Mouse (Mus musculus) midbrain, embryonic 16.5 days (tissue): ENCODE measurements around the gene Tmem192. TPM values are rescaled to one million over a fixed set of nuclear protein-coding genes. Genes with fewer than 3 reads are reported as not detected.

Experiments used
- ATAC-seq: fragments of 200-750 bp; cut with Nextera tagmentation; 2 replicates; pipeline ENCODE4 v1.8.0; 2017; ENCODE audit warnings: moderate TSS enrichment
- H3K27ac ChIP-seq: fragments of 300-500 bp; sonication (generic); 2 replicates; pipeline ENCODE4 v1.5.1; 2014; ENCODE audit warnings: mild to moderate bottlenecking, low read length, mixed read lengths
- H3K27me3 ChIP-seq: fragments of 300-500 bp; sonication (generic); 2 replicates; pipeline ENCODE4 v1.6.1; 2014; ENCODE audit warnings: low read depth, low read length, mixed read lengths; ENCODE audit not compliant: control insufficient read depth, insufficient read depth
- H3K36me3 ChIP-seq: fragments of 300-500 bp; sonication (generic); 2 replicates; pipeline ENCODE4 v1.6.1; 2014; ENCODE audit warnings: mild to moderate bottlenecking, low read length, moderate library complexity, mixed read lengths; ENCODE audit not compliant: control insufficient read depth, insufficient read depth
- H3K4me1 ChIP-seq: fragments of 300-500 bp; sonication (generic); 2 replicates; pipeline ENCODE4 v1.6.1; 2014; ENCODE audit warnings: mild to moderate bottlenecking, low read length, mixed read lengths; ENCODE audit not compliant: control insufficient read depth, insufficient read depth
- H3K4me2 ChIP-seq: fragments of 300-500 bp; sonication (generic); 2 replicates; pipeline ENCODE4 v1.6.1; 2014; ENCODE audit warnings: mild to moderate bottlenecking, low read length, mixed read lengths
- H3K4me3 ChIP-seq: fragments of 300-500 bp; sonication (generic); 2 replicates; pipeline ENCODE4 v1.5.1; 2014; ENCODE audit warnings: low read depth, mild to moderate bottlenecking, low read length, moderate library complexity, mixed read lengths
- H3K9ac ChIP-seq: fragments of 300-500 bp; sonication (generic); 2 replicates; pipeline ENCODE4 v1.6.1; 2014; ENCODE audit warnings: low read depth, low read length, mixed read lengths
- H3K9me3 ChIP-seq: fragments of 300-500 bp; sonication (generic); replicated peaks from 2 replicates; pipeline ENCODE4 v1.6.1; 2014; ENCODE audit warnings: mild to moderate bottlenecking, low read length, mixed read lengths; ENCODE audit not compliant: control insufficient read depth, poor library complexity, severe bottlenecking
- WGBS: fragments of 180-500 bp; shearing (Covaris S2); extraction: QIAGEN DNeasy Blood & Tissue Kit; methylation state at CpG from one replicate; pipeline ENCODE4 v1.1.7; 2014; 5-methylcytosine and 5-hydroxymethylcytosine counted together
- polyA plus RNA-seq: library from polyadenylated mRNA; unstranded; fragments of >200 nt; fragmentation: Nextera tagmentation; extraction: Ambion mirVana; gene quantifications from 2 replicates; pipeline ENCODE4 v1.2.1, GENCODE M21; 2015

The Tmem192 gene
- polyA plus RNA-seq = 21.3 and 31.6 TPM in 2 replicates

DNA sequence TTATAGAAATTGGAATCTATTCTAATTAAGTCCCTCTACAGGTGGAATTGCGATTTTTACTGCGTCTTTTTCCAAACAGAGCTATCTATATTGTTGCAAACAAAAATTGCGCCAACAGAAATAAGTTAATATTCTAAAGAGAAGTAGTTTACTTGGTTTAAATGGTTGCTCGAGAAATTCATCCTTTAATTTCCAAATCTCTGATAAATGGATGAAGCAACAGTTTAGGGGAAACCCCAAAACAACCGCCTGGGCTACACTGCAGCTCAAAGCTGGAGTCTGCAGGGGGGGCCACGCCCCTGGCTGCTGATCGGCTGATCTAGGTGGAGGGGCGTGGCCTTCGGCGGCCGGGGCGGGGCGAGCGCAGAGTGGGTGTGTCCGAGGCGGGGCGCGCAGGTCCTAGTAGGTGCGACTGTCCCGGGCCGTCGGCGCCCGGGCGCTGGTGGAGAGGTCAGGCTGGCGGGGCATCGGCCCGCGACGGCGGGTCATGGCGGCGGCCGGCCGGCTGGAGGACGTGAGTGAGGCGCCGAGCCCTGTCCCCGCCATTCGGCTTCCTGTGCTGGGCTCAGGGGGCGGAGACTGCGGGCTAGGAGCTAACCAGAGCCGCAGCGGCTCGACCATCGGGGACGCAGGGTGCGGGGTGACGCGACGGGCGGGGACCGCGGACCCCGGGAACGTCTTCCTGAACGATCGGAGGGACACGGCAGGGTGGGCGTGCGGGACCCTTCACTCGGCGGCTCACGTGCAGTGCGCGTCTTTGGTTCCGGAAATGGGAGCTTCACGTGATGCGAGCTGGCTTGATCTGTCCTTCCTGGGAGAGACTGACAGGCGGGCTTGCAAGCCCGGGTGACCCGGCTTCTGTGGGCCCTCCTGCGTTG lies at the start of gene Tmem192:
Tmem192 (plus strand) TSS at position 366 of the 878 bp plus-strand sequence.
- WGBS = 1% methylated on average over 73 of the region's 73 CpGs
- Histone ChIP-seq H3K36me3 (no peaks in the 10 kb centered on the region), H3K9ac (peak within 1 kb of the TSS; percentile 80), H3K4me2 (peak within 1 kb of the TSS; percentile 67), H3K4me1 (peaks cover 11% of the 10 kb centered on the region), H3K9me3 (no peaks in the 10 kb centered on the region), H3K4me3 (peak within 1 kb of the TSS; percentile 71), H3K27ac (peak within 1 kb of the TSS; percentile 83), H3K27me3 (no peaks in the 10 kb centered on the region)
- ATAC-seq = peak; percentile 96

DNA sequence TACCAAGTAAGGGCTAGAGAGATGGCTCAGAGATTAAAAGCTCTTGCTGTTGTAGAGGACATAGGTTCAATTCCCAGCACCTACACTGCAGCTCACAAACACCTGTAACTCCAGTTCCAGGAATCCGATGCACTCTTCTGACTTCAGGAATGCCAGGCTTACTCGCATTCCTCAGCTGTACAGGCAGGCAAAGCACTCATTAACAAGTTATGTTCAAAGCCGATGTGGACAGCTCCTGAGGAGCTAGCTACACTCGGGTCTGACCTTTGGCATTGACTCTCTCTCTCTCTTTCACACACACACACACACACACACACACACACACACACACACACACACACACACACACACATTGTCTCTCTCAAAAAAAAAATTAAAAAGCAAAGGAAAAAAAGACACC lies 48.3 kb upstream of the Tmem192 start:
- Histone ChIP-seq H3K27me3 (no peaks in the 10 kb centered on the region), H3K9ac (no peak overlapping the region), H3K4me2 (no peak overlapping the region), H3K27ac (no peak overlapping the region), H3K4me1 (no peaks in the 10 kb centered on the region), H3K9me3 (no peaks in the 10 kb centered on the region), H3K4me3 (no peak overlapping the region), H3K36me3 (no peaks in the 10 kb centered on the region)
- no peak for ATAC-seq
- 36% methylated on average over 4 of the region's 4 CpGs for WGBS

DNA sequence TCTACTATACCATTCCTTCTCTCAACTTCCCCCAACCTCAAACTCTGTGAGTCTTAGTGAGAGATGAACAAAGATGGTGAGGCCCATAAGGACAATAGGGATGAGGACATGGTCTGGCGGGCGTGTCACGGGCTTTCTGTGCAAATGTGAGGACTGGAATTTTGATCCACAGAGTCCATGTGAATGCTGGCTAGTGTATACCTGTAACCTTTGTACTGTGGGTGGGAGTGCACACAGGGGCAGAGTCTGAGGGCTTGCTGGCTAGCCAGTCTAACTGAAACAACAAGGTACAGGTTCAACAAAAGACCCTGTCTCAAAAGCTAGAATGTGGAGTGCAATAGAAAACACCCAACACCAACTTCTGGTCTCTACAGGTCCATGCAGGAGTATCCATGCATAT lies 46.3 kb upstream of the Tmem192 start:
- Histone ChIP-seq H3K4me1 (no peaks in the 10 kb centered on the region), H3K4me2 (no peak overlapping the region), H3K9ac (no peak overlapping the region), H3K27ac (no peak overlapping the region), H3K27me3 (no peaks in the 10 kb centered on the region), H3K9me3 (no peaks in the 10 kb centered on the region), H3K36me3 (no peaks in the 10 kb centered on the region), H3K4me3 (no peak overlapping the region)
- WGBS = 87% methylated on average over 3 of the region's 3 CpGs
- no peak for ATAC-seq

DNA sequence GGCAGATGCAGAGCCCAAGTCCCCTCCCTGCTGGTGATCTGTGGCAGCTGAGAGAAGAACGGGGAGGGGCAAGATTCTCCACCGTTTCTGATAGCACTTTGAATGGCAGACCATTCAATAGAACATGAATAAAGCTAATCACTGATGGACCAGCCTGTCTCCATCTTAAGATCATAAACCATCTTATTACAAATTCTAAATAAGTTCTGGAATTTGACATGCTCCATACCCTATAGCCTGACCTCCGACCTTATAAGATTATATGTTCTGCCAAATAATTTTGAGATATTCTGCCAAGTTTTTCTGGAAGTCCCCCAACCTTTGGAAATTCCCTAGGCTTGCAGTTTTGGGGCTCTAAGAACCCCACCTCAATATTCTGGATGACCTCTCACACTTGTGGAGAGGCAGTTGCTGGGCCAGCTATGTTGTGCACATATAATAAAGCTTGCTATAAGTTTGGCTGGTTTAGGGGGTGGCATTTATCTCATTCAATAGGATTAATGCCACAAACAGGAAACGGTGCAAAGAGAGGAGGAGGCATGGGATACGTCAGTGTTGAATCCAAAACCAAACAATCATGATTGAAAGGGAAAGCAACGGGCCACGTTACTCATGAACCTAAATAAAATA lies 45.3 kb upstream of the Tmem192 start:
- no peak overlapping the region for H3K4me3 ChIP-seq
- H3K9ac ChIP-seq = no peak overlapping the region
- no peaks in the 10 kb centered on the region for H3K4me1 ChIP-seq
- no peak overlapping the region for H3K27ac ChIP-seq
- ATAC-seq = no peak
- no peaks in the 10 kb centered on the region for H3K27me3 ChIP-seq
- H3K4me2 ChIP-seq = no peak overlapping the region
- WGBS = 60% methylated on average over 7 of the region's 7 CpGs
- no peaks in the 10 kb centered on the region for H3K36me3 ChIP-seq
- H3K9me3 ChIP-seq = no peaks in the 10 kb centered on the region

DNA sequence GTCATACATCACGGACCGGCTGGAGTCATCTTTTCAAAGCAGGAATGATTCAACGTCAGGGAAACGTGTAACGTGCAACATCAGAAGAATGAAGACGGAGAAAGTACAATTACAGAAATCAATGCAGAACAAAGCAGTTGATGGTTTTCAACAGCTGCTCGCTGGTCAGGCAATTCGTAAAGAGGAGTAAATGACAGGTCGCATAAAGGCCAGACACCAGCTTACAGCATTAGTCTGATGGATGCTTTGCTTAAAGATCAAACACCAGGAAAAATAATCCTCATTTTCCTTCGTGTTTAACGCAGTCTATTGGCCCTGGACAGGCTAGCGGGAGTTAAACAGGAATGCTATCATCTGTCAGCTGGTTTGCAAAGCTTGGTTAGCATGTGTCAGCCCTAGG lies 44.8 kb upstream of the Tmem192 start:
- no peak overlapping the region for H3K27ac ChIP-seq
- no peaks in the 10 kb centered on the region for H3K4me1 ChIP-seq
- no peaks in the 10 kb centered on the region for H3K9me3 ChIP-seq
- H3K4me2 ChIP-seq = no peak overlapping the region
- H3K27me3 ChIP-seq = no peaks in the 10 kb centered on the region
- ATAC-seq = no peak
- WGBS = 58% methylated on average over 12 of the region's 12 CpGs
- no peak overlapping the region for H3K9ac ChIP-seq
- H3K4me3 ChIP-seq = no peak overlapping the region
- H3K36me3 ChIP-seq = no peaks in the 10 kb centered on the region

DNA sequence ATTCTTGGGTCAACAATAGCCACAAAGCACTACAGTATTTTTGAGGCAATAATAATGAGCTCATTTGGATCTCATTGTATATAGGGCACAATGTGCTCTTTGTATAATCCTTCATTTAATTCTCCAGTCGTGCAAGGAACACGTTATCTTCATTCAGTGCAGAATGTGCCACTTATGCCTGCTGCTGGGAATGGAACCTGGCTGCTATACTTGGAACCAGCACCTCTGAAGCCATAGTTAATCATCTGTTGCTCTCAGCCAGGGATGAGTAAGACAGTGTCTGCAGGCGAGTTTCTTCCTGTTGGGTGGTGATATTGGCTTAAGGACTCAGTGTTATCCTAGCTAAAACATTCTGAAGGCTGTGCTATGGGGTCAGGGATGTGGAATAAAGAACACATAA lies 43.2 kb upstream of the Tmem192 start:
- H3K36me3 ChIP-seq = no peaks in the 10 kb centered on the region
- H3K27me3 ChIP-seq = no peaks in the 10 kb centered on the region
- no peak overlapping the region for H3K4me2 ChIP-seq
- no peak overlapping the region for H3K27ac ChIP-seq
- H3K4me3 ChIP-seq = no peak overlapping the region
- ATAC-seq = no peak
- H3K4me1 ChIP-seq = no peaks in the 10 kb centered on the region
- no peak overlapping the region for H3K9ac ChIP-seq
- H3K9me3 ChIP-seq = no peaks in the 10 kb centered on the region
- 47% methylated on average over 3 of the region's 3 CpGs for WGBS

DNA sequence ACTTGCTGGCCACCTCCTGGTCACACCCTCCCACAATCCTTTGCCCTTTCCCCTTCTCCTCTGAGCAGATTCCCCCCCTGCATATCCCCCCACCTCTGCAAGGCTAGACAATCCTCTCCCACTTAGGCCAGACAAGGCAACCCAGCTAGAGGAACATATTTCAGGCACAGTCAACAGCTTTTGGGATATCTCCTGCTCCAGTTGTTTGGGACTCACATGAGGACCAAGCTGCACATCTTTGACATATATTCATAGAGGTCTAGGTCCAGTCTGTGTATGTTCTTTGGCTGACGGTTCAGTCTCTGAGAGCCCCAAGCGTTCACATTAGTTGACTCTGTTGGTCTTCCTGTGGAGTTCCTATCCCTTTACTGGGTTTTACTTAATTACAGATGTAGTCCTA lies 37.0 kb upstream of the Tmem192 start:
- no peak overlapping the region for H3K27ac ChIP-seq
- H3K9ac ChIP-seq = no peak overlapping the region
- no peaks in the 10 kb centered on the region for H3K27me3 ChIP-seq
- no peak overlapping the region for H3K4me2 ChIP-seq
- H3K36me3 ChIP-seq = no peaks in the 10 kb centered on the region
- no peaks in the 10 kb centered on the region for H3K4me1 ChIP-seq
- 98% methylated on average over 2 of the region's 2 CpGs for WGBS
- H3K9me3 ChIP-seq = no peaks in the 10 kb centered on the region
- no peak overlapping the region for H3K4me3 ChIP-seq
- no peak for ATAC-seq

DNA sequence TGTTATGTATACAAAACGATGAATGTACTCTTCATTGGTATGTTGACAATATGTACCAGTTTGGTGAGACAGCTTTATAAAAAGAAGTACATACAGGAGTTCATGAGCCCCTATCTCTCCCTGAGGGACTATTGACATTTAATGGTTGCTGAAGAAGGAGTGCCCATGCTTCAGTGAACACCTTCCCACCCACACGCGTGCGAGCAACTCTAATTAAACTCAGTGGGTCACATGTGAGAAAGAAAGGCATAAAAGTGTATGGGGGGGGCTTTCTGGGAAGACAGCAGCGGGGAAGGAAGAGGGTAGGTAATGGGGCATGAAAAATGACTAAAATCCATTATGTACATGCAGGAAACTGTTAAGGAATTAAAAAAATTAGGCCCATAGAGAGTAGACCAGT lies 30.2 kb upstream of the Tmem192 start:
- ATAC-seq = no peak
- no peaks in the 10 kb centered on the region for H3K36me3 ChIP-seq
- no peaks in the 10 kb centered on the region for H3K27me3 ChIP-seq
- H3K4me1 ChIP-seq = peaks cover 3% of the 10 kb centered on the region; the same call in 1 of the 2 replicates
- H3K9me3 ChIP-seq = no peaks in the 10 kb centered on the region
- H3K27ac ChIP-seq = no peak overlapping the region
- WGBS = 72% methylated on average over 5 of the region's 5 CpGs
- no peak overlapping the region for H3K4me2 ChIP-seq
- H3K4me3 ChIP-seq = no peak overlapping the region
- H3K9ac ChIP-seq = no peak overlapping the region

DNA sequence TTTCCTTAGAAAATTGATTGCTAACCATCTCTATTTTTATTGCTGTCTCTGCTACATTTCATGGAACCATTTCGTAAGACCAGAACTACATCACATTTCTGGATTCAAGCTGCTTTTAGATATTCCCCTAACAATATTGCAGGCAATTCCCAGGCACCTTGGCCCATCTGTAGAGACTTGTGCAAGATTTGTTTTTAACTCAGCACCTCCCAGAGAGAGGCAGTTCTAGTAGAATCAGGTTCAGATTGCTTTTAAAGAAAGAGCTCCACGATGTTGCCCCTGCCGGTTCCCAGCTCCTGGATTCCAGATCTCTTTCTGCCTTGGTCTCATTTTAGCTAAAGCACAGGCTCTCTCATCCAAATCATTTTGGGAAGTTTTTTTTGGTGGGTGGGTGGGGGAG lies 23.7 kb upstream of the Tmem192 start:
- 71% methylated on average over 3 of the region's 3 CpGs for WGBS
- H3K4me2 ChIP-seq = no peak overlapping the region
- H3K36me3 ChIP-seq = no peaks in the 10 kb centered on the region
- no peak overlapping the region for H3K27ac ChIP-seq
- H3K4me1 ChIP-seq = peaks cover 3% of the 10 kb centered on the region; the same call in 1 of the 2 replicates
- no peak overlapping the region for H3K9ac ChIP-seq
- no peaks in the 10 kb centered on the region for H3K27me3 ChIP-seq
- no peaks in the 10 kb centered on the region for H3K9me3 ChIP-seq
- no peak overlapping the region for H3K4me3 ChIP-seq
- ATAC-seq = no peak
